Mouse (Mus musculus): Measurements from ENCODE around the gene Wiz. TPM values are rescaled to one million over a fixed set of nuclear protein-coding genes. Genes with fewer than 3 reads are reported as not detected.

Wiz gene
- total RNA-seq, 4 experiments from 2014 or later = 44.5 to 52.9 (median 47.4) TPM

DNA sequence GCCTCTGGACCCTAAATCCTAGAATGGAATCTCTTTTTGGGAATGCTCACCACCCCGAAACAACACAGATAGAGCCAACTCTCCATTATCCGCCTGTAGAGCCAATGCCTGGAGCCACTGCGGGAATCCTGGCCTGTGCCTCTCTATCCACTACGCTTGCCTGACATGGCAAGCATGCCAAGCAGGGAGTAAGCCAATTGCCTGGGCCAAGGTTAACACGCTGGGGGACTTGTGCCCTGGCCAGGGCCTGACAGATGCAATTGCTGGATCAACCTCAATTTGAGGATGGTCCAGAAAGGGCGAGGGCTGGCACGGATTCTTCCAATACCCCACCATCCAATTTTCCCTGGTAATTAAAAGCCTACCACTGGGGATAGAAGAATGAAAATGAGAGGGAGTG is 6.7 kb downstream of the Wiz start:
- no peak for DNase-seq (ENCODE audit: low spot score in 2 of 2)

DNA sequence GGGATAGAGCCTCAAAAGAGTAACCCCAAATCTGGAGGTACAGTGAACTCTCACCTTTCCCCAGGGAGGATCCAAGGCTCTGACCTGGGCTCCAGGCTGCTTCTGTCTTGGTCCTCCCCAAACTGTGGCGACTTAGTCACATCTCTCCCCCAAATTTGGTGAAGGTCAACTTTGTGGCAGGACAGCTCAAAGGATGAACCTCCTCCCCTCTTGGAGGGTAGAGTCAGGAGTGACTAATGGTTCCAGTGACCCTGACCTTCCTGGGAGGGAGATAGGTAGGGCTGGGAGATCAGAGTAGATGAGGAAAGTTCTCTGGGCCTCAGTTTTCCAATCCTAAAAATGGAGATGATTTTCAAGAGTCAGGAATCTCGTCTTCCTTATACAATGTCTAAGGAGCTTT is 10.5 kb downstream of the Wiz start:
- DNase-seq (ENCODE audit: low spot score in 2 of 2) = no peak

DNA sequence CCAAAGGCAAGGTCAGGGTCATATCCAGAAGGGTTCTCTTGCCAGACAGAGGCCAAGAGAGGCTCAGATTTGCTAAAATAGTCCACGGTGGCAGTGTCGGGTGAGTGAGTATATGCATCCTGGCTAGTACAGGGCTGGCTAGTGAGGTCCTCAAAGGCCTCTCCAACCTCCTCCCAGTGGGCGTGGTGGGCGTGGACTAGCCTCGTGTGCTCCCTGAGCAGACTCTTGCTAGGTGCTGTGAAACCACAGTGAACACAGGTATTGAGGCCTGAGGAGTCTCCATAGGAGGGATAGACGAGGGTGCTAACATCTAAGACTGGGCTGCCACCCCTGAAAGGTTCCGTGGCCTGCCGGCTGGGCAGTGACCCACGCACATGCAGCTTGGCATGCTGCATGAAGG is 12.1 kb downstream of the Wiz start:
- no peak for DNase-seq (ENCODE audit: low spot score in 2 of 2)

DNA sequence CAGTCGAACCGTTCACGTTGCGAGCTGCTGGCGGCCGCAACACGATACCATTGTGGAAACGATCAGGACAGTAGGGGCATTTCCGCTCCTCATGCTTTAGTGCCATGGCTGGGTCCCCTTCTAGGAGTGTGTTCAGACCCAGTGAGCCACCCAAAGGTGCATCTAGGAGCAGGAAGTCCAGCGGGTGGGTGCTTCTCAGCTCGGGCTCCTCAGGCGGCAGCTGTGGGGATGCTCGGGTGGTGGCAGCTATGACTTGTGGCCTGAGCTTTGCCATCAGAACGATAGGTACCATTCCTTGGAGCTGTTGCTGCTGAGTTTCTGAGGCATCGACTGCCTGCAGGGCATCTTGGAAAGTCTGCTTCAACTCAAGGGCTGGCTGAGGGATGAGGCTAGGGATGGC is 12.8 kb downstream of the Wiz start:
- DNase-seq (ENCODE audit: low spot score in 2 of 2) = no peak

DNA sequence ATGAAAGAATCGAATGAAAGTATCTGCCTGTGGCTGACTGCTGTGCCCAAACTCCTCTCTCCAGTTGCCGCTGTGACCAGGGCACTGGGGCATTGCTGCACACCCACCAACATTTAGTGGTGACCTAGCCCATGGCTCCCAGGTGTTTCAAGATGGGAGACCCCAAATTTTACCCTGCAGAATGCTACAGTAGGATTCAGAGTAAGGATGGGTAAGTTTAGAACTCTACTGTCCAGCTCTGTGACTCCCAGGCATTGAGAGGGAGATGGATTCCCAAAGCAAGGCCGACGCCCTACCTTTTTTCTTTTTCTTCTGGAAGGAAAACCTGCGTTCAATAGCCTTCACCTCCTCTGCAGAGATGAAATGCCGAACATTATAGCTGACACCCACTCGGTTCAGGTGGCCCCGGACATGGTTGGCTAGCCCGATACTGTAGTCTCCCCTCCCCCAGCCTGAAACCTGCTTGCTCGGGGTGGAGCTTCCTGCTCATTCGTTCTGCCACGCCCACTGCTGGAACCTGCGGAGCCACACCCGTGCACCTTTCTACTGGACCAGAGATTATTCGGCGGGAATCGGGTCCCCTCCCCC is 20.2 kb downstream of the Wiz start:
- no peak for DNase-seq (ENCODE audit: low spot score in 2 of 2)

DNA sequence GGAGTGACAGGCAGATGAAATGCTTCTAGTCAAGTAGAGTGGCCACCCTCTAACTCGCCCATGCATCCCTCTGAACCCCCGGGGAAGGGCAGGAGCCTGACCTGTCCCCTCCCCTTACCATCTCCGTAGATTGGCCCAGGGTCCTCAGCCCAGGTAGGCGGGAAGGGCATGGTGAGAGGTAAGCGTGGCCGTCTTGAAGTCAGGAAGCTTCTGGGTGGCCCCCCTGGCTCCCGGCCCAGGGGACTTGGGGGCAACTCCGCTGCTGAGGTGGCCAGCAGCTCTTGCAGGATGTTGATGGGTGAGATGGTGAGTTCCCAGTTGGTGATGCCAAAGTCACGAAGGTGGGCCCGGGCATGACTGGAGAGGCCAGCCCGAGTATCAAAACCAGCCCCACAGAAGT is 21.5 kb downstream of the Wiz start:
- DNase-seq (ENCODE audit: low spot score in 2 of 2) = no peak

DNA sequence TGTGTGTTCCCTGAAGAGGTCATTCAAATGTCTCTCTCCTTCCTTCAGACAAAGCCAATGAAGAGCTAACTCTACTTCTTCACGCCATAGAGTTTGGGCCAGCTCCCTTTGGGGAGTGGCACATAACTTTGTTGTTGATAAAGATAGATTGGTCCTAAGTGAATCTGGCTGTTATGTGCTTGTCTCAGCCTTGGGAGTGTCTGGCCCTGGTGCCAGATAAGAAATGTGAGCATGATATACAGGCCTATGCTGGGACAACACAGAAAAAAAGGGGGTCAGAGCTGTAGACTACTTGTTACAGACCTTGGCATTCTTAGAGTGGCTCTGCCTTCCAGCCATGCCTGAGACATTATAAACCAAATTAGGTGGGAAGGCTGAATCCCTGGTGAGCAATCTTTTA is 23.9 kb downstream of the Wiz start:
- DNase-seq (ENCODE audit: low spot score in 2 of 2) = no peak

DNA sequence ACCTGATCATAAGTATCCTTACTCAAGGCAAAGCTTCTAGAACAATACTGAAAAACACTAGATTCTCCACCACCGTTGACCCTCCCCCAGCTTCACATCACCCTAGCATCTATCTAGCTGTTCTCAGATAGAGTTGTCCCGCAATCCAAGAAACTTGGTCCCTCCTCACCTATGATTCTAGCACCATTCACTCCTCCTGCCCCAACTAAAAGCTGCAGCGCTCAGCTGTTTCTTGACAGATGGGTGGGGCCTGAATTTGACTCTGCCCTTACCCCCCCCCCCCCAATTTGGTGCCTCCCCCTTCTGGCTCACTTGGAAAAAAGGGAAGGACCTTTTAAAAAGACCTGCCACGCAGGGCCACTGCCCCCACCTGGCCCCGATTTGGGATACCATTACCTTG is 24.4 kb downstream of the Wiz start:
- no peak for DNase-seq (ENCODE audit: low spot score in 2 of 2)

DNA sequence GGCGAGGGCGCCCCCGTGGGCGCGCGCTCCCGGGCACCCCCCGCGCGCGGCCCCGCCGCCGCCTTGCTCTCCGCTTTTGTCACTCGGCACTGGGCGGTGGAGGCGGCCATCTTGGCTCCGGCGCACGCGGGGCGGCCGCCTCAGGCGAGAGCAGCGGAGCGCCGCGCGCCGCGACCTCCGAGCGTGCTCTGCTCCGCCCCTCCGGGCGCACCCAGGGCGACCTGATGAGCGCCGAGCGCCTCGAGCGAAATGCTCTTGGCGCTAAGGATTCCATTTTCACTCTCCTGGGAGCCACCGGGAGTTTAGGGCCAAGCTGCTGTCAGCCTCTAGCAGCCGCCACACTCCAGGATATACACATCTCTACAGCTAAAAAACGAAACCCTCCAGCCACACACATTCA is 24.9 kb downstream of the Wiz start:
- DNase-seq (ENCODE audit: low spot score in 2 of 2) = peak; percentile 65 to 80

DNA sequence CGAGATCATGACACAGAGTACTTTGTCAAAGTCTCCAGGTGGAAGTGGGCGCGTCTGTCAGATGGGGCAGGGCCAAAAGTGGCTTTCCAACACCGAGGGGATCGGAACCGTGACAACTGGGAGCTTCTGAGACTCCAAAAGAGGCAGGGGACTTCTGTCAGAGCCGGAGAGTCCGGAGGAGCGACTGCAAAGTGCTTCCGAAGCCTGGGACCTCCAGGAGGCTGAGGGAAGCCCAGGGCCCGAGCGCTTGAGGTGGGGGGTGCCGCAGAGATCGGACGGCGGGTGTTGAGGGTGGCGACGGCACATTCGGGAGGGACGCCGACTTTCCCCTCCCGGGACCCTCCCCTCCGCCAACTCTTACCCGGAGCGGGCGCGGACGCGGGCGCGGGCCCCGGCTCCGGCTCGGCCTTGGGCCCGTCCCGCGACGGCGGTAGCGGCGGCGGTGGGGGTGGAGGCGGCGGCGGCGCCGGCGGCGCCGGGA is 25.4 kb downstream of the Wiz start:
- no peak for DNase-seq (ENCODE audit: low spot score in 2 of 2)

DNA sequence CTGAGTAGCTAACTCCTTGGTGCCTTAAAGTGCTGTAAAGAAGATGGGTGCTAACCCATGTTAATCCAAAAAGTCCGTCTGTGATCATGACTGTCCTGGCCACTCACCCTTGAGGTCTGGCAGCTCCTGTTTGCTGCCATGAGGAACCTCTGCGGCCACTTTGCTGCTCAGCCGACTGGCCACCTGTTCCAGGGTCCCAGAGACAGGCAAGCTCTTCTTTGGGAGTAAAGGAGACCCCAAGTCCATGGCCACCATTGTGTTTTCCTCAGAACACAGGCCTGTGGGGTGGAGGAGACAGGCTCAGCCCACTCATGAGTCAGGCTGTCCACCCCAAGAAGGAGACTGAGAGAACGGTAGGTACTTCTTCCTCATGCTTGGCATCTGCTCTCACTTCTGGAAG is 26.6 kb downstream of the Wiz start:
- no peak for DNase-seq (ENCODE audit: low spot score in 2 of 2)

DNA sequence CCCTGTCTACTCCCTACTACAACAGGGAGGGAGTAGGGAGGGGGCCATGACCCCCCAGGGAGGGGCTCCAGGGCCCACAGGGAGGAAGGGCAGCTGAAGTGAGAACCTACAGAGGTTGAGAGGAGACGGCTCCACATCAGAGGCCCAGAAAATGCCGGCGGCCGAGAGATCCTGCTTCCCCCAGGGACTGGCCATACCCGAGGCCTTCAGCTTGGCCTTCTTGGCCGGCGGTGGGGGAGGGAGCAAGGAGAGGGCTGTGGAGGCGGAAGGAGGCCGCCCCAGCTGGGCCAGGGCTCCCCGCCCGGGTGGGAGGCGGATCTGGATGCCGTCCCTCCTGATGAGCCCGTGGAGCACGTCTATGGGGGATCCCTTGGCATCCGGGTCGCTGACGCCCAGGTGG is 29.3 kb downstream of the Wiz start:
- DNase-seq (ENCODE audit: low spot score in 2 of 2) = no peak

DNA sequence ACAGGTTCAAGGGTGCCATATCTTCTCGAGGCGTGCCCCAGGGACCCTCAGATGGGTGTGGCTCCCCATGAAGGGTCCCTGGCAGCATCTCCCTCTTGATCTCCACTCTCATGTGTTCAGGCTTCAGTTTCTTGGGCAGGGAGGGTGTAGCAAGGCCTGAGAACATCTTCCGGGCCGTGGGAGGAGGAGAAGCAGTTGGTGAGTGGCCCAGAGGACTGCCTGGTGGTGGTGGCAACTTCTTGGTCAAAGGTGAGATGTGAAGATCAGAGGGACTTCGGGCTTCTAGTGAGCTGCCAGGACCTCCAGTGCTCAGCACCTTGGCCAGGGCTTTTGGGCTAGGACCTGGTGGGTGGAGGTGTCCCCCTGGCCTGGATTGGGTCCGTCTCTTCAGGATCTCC is 30.3 kb downstream of the Wiz start:
- DNase-seq (ENCODE audit: low spot score in 2 of 2) = no peak

DNA sequence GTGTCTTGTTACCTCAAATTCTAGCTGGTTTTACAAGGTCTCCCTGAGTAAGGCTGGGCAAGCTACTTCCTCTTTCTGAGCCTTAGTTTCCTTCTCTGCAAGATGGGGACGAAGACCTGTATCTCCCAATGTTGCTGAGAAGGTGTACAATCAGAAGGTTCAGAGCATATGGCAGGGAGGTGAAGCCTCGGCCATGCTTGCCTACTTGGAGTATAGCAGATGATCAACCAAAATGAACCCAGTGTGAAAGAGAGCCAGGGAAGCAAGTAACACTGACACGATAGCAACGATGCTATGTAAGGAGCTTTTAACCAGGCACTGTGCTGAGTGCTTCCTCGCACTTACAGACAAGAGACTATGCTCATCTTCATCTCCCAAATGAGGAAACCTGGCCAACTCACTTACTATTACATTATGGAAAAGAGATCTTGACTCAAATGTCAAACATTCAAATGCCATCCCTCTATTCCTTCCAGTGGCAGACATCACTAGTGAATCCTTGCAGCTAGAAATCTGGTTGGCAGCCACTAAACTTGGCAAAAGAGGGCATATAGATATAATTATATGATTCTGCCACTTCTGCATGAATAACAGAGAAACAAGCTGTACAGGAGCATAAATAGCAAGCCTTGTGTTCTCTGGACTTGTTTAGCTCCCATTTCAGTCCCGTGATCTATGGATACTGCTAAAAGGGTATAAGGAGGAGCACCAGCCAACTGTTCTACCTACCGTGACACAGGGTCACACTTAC is 30.9 kb downstream of the Wiz start:
- no peak for DNase-seq (ENCODE audit: low spot score in 2 of 2)

DNA sequence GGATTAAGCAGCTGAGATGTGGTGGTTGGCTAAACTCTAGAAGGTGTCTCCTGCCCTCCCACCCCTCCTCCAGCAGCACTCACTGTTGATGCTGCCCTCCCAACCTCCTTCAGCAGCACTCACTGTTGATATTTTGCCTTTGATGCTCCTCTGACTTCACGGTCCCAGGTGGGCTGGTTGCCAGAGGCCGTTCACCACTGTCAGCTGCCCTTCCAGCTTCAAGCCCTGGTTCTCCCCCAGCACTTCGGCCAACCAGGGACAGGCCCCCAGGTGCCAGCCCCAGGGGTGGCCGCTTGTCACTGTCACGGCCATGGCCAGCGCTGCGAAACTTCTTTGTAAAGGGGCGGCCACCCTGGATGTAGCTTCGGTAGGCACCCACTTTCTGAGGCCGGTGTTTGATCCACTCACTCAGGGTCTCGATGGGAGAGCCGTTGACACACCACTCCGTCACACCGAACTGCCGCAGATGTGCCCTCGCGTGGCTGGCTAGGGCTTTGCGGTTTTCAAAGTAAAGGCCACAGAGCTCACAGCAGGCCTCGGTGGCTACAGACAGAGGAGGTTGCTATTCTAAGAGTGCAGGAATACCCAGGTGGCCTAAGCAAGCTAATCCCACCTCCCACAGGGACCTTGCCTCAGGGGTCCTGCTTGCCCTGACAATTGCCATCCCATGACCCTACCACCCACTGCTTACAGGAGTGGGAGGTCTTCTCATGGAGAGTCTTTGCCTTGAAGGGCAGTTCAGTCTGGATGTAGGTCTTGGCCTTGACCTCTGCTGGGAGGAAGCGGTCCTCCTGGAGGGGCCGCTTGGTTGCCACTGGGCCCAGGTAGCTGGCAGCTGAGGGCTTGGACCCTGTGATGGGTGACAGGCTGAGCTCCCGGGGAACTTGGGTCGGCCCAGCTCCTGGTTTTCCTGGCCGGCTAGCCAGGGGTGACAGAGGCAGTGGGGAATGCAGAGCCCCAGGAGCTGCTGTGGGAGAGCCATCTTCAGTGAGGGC is 32.2 kb downstream of the Wiz start:
- DNase-seq (ENCODE audit: low spot score in 2 of 2) = no peak

DNA sequence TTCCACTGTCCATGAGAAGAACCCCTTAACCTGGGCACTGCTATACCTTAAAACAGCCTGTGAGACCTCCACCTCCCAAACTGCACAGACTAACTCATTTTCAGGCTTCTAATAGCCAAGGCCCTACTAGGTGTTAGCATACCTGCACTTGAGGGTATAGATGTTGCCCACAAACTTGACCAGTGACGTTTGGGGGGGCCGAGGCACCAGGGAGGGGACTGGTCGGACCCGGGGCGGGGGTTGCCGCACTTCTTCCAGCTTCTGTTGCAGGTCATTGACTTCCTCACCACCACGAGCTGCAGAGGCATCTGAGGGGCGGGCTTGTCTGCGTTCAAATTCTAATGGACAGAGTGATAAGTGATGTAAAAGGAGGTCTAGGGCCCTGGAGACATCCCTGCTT is 33.0 kb downstream of the Wiz start:
- no peak for DNase-seq (ENCODE audit: low spot score in 2 of 2)

DNA sequence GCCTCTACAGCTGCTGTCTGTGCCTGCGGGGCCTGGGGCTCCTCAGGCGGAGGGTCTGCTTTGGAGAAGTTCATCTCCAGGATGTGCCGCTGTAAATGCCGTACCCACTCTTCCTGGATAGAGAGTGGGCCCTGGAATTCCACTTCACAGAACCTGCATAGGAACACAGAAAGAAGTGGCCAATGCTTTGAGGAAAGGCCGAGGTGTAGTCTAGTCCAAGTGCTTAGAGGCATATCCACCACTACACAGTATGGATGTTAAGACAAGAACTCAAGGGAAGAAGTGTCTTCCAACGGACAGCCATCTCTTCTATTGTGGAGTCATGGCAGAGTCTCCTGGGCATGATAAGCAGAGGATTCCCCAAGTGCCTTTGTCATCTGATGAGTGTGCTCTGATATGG is 34.2 kb downstream of the Wiz start:
- DNase-seq (ENCODE audit: low spot score in 2 of 2) = no peak

DNA sequence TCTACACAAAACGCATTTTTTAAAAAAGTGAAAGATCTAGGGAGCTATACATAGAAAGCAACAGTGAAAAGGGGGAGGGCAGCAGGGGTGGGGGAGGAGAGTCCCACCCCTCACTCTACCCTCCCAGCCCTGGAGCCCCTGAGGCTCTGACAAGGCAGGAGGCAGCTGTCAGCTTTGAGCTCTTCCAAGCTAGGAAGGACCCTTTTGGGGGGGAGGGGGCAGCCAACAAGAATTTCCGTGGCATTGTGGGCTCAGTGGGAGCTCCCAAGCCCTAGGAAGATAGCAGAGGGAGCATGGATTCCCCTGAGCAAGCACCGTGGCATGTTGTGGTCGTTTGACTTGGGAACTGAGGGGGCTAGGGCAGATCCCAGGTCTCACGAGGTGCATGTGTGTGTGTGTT is 35.0 kb downstream of the Wiz start:
- no peak for DNase-seq (ENCODE audit: low spot score in 2 of 2)

DNA sequence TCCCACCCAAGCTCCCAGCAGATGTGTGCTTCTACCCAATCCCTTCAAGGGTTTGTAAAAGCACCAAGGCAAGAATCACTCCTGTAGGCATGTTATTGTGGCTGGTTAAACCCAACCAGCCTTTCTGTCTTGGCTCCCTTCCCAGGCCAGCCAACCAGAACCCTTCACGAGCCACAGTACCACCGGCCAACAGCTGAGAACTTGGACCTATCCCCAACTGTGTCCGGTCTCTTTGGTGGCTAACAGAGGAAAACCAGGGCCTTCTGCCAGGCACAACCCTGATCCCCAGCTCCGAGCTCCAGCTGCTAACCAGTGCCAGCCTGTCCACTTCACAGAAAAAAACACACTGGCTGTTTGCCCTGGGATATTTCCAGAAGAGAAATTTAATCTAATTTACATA is 35.5 kb downstream of the Wiz start:
- peak; percentile 85 for DNase-seq (ENCODE audit: low spot score in 2 of 2)

DNA sequence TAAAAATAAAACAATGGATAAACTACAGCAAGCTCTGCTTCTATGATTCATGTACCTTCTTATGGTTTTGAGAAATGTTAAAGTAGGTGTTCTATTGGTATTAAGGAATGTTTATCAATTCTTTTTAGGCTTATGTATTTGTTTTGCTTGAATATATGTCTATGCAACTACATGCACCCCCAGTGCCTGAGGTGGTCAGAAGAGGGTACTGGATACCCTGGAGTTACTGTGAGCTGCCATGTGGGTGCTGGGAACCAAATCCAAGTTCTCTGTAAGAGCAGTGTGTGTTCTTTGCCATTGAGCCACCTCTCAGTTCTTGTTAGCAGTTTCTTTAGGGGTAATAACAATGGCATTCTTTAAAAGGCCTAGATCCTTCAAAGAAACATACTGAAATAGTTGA is 37.5 kb downstream of the Wiz start:
- no peak for DNase-seq (ENCODE audit: low spot score in 2 of 2)

DNA sequence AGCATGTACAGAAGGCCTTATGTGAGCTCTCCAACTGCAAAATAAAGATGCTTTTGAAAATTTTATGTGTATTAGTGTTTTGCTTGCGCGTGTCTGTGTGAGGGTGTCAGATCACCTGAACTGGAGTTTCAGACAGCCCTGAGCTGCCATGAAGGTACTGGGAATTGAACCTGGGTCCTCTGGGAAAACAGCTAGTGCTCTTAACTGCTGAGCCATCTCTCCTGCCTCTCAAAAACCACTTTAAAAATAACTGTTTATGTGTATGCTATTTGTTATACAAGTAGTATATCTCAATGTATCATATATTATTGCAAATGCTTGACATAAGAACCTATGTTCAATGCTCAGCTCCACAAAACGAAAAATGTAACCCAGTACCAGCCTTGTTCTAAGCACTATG is 38.0 kb downstream of the Wiz start:
- DNase-seq (ENCODE audit: low spot score in 2 of 2) = no peak

DNA sequence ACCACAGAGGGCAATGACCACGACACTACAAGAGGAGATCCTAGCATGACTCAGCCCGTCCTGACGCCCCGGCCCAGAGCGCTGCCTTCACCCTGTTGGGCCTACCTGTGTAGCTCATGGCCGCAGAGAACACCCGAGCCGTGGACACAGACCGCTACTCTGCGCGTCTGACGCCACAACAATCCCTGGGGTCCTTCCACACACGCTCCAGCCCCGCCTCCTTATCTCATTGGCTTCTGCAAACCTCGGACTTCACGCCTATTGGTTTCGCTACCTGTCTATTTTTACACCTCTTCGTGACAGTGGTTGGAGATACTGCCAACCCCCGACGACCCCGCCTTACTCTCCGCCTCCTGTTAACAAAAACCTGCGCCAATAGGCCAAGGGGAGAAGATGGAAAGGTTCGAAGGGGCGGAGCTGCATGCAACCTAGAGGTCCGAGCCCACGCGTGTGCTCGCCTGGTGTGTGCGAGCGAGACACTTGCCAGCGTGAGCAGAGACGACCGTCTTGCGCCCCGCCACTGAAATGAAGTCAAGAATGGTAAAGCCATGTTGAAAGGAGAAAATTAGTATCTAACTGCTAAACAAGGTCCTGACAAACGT is 38.8 kb downstream of the Wiz start, which contains the start of gene Akap8l:
Gene Akap8l (minus strand): TSS at position 226 of the 602 bp plus-strand sequence.
- DNase-seq (ENCODE audit: low spot score in 2 of 2) = peak; percentile 98

Measured in layer of hippocampus, adult 8-10 months (tissue).